Mouse (Mus musculus) limb, embryonic 12.5 days (tissue): Measurements from ENCODE around the gene Gm40193. TPM values are rescaled to one million over a fixed set of nuclear protein-coding genes. Genes with fewer than 3 reads are reported as not detected.

Experiments
- polyA plus RNA-seq: library from polyadenylated mRNA; unstranded; fragments of >200 nt; fragmentation: Nextera tagmentation; extraction: Ambion mirVana; gene quantifications from 2 replicates; pipeline ENCODE4 v1.2.1, GENCODE M21; 2016

Gm40193 gene
- polyA plus RNA-seq, 1 experiment from 2014 or later: not detected

Other genes with a start within 250 kb of the Gm40193 start
- not detected in 2 replicates for gene Alox12e, start 210.3 kb downstream of the Gm40193 start, polyA plus RNA-seq
- 0.09 TPM in 1 of 2 replicates, not detected in the other for gene Alox15, start 180.9 kb downstream of the Gm40193 start, polyA plus RNA-seq
- 44.7 and 53.5 TPM in 2 replicates for gene Pelp1, start 122.9 kb downstream of the Gm40193 start, polyA plus RNA-seq
- 18.8 and 19.5 TPM in 2 replicates for gene Arrb2, start 100.3 kb downstream of the Gm40193 start, polyA plus RNA-seq
- 43.0 and 44.0 TPM in 2 replicates for gene Med11, start 81.0 kb downstream of the Gm40193 start, polyA plus RNA-seq
- 0.40 and 0.58 TPM in 2 replicates for gene Zmynd15, start 73.5 kb downstream of the Gm40193 start, polyA plus RNA-seq
- 1.1 and 1.9 TPM in 2 replicates for gene Cxcl16, start 73.0 kb downstream of the Gm40193 start, polyA plus RNA-seq
- gene Tm4sf5, start 27.7 kb downstream of the Gm40193 start, polyA plus RNA-seq: 0.36 and 1.4 TPM in 2 replicates
- gene Vmo1, start 18.3 kb downstream of the Gm40193 start, polyA plus RNA-seq: 0.66 TPM in 1 of 2 replicates, not detected in the other
- gene Gltpd2, start 13.7 kb downstream of the Gm40193 start, polyA plus RNA-seq: 0.37 and 0.68 TPM in 2 replicates
- 857 and 867 TPM in 2 replicates for gene Psmb6, start 7.6 kb downstream of the Gm40193 start, polyA plus RNA-seq
- gene Pld2, start 7.1 kb upstream of the Gm40193 start, polyA plus RNA-seq: 4.4 and 4.5 TPM in 2 replicates
- 17.6 and 18.4 TPM in 2 replicates for gene Mink1, start 29.9 kb upstream of the Gm40193 start, polyA plus RNA-seq
- not detected in 2 replicates for gene 4930544D05Rik, start 82.9 kb upstream of the Gm40193 start, polyA plus RNA-seq
- gene Chrne, start 86.3 kb upstream of the Gm40193 start, polyA plus RNA-seq: not detected in 2 replicates
- 0.22 and 0.31 TPM in 2 replicates for gene Gp1ba, start 106.2 kb upstream of the Gm40193 start, polyA plus RNA-seq
- gene Rnf167, start 114.3 kb upstream of the Gm40193 start, polyA plus RNA-seq: 95.8 and 104 TPM in 2 replicates
- gene Slc25a11, start 114.5 kb upstream of the Gm40193 start, polyA plus RNA-seq: 161 and 163 TPM in 2 replicates
- gene Pfn1, start 121.7 kb upstream of the Gm40193 start, polyA plus RNA-seq: 1,494 and 1,514 TPM in 2 replicates
- gene Eno3, start 124.3 kb upstream of the Gm40193 start, polyA plus RNA-seq: 34.2 and 38.2 TPM in 2 replicates
- gene Spag7, start 136.5 kb upstream of the Gm40193 start, polyA plus RNA-seq: 151 TPM in 2 replicates
- 9.9 and 12.8 TPM in 2 replicates for gene Camta2, start 155.2 kb upstream of the Gm40193 start, polyA plus RNA-seq
- gene Inca1, start 167.2 kb upstream of the Gm40193 start, polyA plus RNA-seq: 1.0 and 1.4 TPM in 2 replicates
- gene Kif1c, start 167.6 kb upstream of the Gm40193 start, polyA plus RNA-seq: 3.3 and 3.6 TPM in 2 replicates
- gene Zfp3, start 231.3 kb upstream of the Gm40193 start, polyA plus RNA-seq: 6.8 and 7.2 TPM in 2 replicates